Mouse (Mus musculus) G1E (cell line): ENCODE data around the gene Xpo4. TPM values are rescaled to one million over a fixed set of nuclear protein-coding genes. Genes with fewer than 3 reads are reported as not detected.

Experiments used
- ATAC-seq: 2 replicates; pipeline ENCODE4 v1.8.0; 2016; ENCODE audit warnings: mild to moderate bottlenecking; ENCODE audit not compliant: insufficient number of reproducible peaks, poor library complexity, low FRiP score, severe bottlenecking; ENCODE audit errors: extremely low read depth
- DNase-seq: peaks from one replicate; pipeline ENCODE4 v3.0.0; 2012; ENCODE audit warnings: low spot score
- H3K27me3 ChIP-seq: 2 replicates; pipeline ENCODE4 v1.6.1; 2012; ENCODE audit warnings: mild to moderate bottlenecking, low read length, inconsistent platforms; ENCODE audit not compliant: insufficient read depth
- H3K36me3 ChIP-seq: replicated peaks from 2 replicates; pipeline ENCODE3; 2012; ENCODE audit warnings: mild to moderate bottlenecking, inconsistent platforms
- H3K4me1 ChIP-seq: 2 replicates; pipeline ENCODE4 v1.6.1; 2012; ENCODE audit warnings: low read depth, low read length, inconsistent platforms, mixed read lengths; ENCODE audit not compliant: insufficient read depth
- H3K4me3 ChIP-seq: 2 replicates; pipeline ENCODE4 v1.5.1; 2012; ENCODE audit warnings: low read depth, mild to moderate bottlenecking, inconsistent platforms, low read length, moderate library complexity, mixed read lengths
- H3K9me3 ChIP-seq: replicated peaks from 2 replicates; pipeline ENCODE4 v1.6.1; 2012; ENCODE audit warnings: inconsistent platforms
- CTCF ChIP-seq: IDR thresholded peaks from 2 replicates; pipeline ENCODE4 v1.5.1; 2012; ENCODE audit warnings: low read depth, low read length, inconsistent platforms, mixed read lengths
- GATA1 ChIP-seq: IDR thresholded peaks from 2 replicates; pipeline ENCODE4 v1.6.1; 2012; ENCODE audit warnings: borderline replicate concordance, low read length, inconsistent platforms, mixed read lengths
- GATA2 ChIP-seq: IDR thresholded peaks from 2 replicates; pipeline ENCODE4 v1.6.1; 2012; ENCODE audit warnings: low read depth, low read length, inconsistent platforms, borderline replicate concordance
- POLR2AphosphoS5 ChIP-seq: IDR thresholded peaks from 2 replicates; pipeline ENCODE4 v1.6.1; 2012; ENCODE audit warnings: low read depth, low read length, inconsistent platforms; ENCODE audit not compliant: insufficient replicate concordance
- TAL1 ChIP-seq: conservative IDR thresholded peaks from 2 replicates; pipeline ENCODE4 v1.6.1; 2012; ENCODE audit warnings: low read depth, low read length, inconsistent platforms, mixed read lengths
- polyA plus RNA-seq: library from polyadenylated mRNA; stranded (reverse); fragments of >175 nt; gene quantifications from 2 replicates; pipeline ENCODE4 v1.2.3, GENCODE M21; 2012
- total RNA-seq, 2 experiments: library from RNA; stranded (forward) in 1 of 2; stranded (reverse) in 1 of 2; fragments of 200-1000 nt in 1 of 2; fragments of >200 nt in 1 of 2; fragmentation: Nextera tagmentation in 1 of 2; gene quantifications; 2 replicates each; pipeline ENCODE4 v1.2.3; 2014 to 2017

Gene Xpo4
- total and polyA plus RNA-seq, 3 experiments, result 16.3 to 81.6 (median 45.0) TPM

DNA sequence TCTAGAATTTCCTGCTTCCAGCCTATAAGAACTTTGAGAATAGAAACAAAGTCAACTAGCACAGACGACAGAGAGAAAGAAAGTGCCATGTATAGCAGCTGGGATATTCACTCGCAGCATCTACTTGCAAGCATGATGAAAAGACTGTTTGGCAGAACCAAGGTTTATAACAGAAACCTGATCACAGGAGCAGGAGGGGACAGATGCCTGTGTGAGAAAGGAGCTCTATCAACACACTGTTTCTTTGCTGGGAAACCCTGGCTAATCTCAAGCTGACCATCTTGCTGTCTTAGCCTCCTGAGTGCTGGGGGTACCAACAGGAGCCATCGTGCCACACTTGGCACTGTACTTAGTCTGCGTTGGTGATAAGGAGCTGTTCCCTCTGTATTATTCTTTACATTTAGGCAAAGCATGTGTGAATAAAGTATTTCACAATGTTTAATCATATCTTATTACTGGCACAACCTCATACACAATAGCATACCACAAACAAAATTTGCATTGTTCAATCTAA is 55.4 kb downstream of the Xpo4 start:
- Histone ChIP-seq H3K4me1 (peaks cover 3% of the 10 kb centered on the region; the same call in 1 of the 2 replicates), H3K9me3 (no peaks in the 10 kb centered on the region), H3K27me3 (no peaks in the 10 kb centered on the region), H3K36me3 (peaks cover 69% of the 10 kb centered on the region), H3K4me3 (no peak overlapping the region)
- TF ChIP-seq TAL1, result no peak
- TF ChIP-seq POLR2AphosphoS5, result no peak
- TF ChIP-seq CTCF, result no peak
- no peak for TF ChIP-seq GATA1
- no peak for TF ChIP-seq GATA2
- no peak for ATAC-seq
- no peak for DNase-seq

DNA sequence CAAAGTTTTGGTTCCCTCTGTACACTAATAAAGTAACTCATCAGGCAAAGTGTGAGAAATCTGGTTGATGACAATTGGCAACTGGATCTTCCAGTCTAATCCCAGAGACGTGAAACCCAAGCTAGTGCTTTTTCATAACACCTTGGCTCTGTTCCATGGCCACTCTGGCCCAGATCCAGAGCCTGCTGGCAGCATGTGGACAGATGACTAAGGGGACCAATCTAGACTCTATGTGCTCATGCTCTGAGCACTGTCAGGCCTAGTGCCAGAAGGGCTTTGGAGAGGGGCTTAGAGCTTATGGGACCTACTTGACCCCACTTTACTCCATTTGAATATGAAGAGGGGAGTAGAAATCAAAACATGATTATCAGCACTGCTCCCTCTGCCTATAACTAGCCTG is 57.7 kb downstream of the Xpo4 start:
- peaks cover 73% of the 10 kb centered on the region for H3K36me3 ChIP-seq
- no peaks in the 10 kb centered on the region for H3K9me3 ChIP-seq
- ATAC-seq (no peak), DNase-seq (no peak)
- H3K27me3 ChIP-seq, result no peaks in the 10 kb centered on the region
- no peak for TF ChIP-seq GATA1
- TF ChIP-seq GATA2, result no peak
- TF ChIP-seq TAL1, result no peak
- TF ChIP-seq POLR2AphosphoS5, result no peak
- no peak for TF ChIP-seq CTCF
- peaks cover 3% of the 10 kb centered on the region; the same call in 1 of the 2 replicates for H3K4me1 ChIP-seq
- H3K4me3 ChIP-seq, result no peak overlapping the region

DNA sequence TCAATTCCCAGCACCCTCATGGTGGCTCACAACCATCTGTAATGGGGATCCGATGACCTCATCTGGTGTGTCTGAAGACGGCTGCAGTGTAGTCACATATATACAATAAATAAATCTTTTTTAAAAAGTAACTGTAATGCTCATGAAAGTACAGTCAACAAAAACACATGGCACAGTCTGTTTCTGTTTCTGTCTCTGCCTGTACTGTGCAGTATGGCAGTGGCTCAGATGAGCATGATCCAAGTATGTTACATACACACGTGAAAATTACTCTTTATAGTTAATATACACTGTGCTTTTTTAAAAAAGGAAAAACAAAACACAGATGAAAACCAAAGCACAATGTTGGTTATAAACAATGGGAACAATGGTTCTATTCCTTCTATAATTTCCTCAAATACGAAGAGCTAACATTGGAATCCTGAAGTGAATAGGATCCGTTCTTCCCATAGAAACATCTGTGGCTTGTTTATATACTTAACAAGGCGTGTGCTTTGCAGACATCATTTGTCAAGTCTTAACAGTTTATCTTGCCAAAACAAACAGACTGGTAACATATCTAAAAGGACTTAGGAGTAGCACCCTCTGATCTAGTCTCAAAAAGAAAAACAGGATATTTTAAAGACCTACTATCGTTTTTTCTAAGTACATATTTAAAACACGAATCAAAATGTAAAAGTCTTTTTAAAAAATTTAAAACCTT is 58.4 kb downstream of the Xpo4 start:
- peaks cover 77% of the 10 kb centered on the region for H3K36me3 ChIP-seq
- peaks cover 3% of the 10 kb centered on the region; the same call in 1 of the 2 replicates for H3K4me1 ChIP-seq

DNA sequence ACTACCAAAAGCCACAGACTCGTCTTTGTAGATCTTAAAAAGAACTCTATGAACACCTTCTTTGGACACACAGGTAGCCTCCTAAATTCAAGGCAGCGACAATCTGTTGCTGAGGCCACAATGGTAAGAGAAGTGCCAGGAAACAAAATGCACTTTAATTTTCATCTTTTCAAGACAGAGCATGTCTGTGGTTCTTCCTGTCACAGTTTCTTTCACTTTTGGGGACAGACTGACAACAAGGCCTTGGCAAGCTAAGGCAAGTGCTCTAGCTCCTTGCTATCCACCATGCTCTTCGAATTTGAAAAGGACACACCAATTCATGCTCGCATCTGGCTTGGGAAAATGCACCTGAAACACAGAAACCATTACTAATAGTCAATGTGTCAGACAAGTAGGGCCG is 72.0 kb downstream of the Xpo4 start:
- Histone ChIP-seq H3K27me3 (no peaks in the 10 kb centered on the region), H3K9me3 (no peaks in the 10 kb centered on the region), H3K36me3 (peaks cover 88% of the 10 kb centered on the region), H3K4me1 (no peaks in the 10 kb centered on the region), H3K4me3 (no peak overlapping the region)
- ATAC-seq (no peak), DNase-seq (no peak)
- TF ChIP-seq TAL1 (no peak), POLR2AphosphoS5 (no peak), CTCF (no peak), GATA2 (no peak), GATA1 (no peak)

More for the DNA sequence above, 58.4 kb downstream of the Xpo4 start:
- H3K4me3 ChIP-seq, result no peak overlapping the region
- TF ChIP-seq CTCF (no peak), TAL1 (no peak), GATA1 (no peak), GATA2 (no peak), POLR2AphosphoS5 (no peak)
- DNase-seq, result no peak
- no peak for ATAC-seq
- H3K9me3 ChIP-seq, result no peaks in the 10 kb centered on the region
- no peaks in the 10 kb centered on the region for H3K27me3 ChIP-seq

DNA sequence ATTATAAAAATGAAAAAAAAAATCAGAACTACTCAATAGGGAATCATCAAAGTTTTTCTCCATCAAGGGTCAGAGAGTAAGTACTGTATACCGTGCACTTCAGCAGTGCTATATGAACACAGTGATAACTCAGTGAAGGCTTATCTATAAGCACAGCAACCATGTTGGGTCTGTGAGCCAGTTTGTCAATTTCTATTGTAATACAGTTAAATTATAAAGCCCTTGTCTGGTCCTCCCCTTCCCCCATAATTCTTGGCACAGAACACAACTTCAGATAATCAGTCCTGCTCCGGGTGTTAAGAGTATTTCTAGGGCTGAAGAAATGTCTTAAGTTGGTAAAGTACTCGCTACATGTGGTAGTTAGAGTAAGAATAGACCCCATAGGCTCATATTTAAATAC is 73.4 kb downstream of the Xpo4 start:
- ATAC-seq, result no peak
- Histone ChIP-seq H3K36me3 (peaks cover 90% of the 10 kb centered on the region), H3K4me1 (no peaks in the 10 kb centered on the region), H3K9me3 (no peaks in the 10 kb centered on the region), H3K27me3 (no peaks in the 10 kb centered on the region), H3K4me3 (no peak overlapping the region)
- DNase-seq, result no peak
- TF ChIP-seq TAL1 (no peak), GATA1 (no peak), POLR2AphosphoS5 (no peak), CTCF (no peak), GATA2 (no peak)

DNA sequence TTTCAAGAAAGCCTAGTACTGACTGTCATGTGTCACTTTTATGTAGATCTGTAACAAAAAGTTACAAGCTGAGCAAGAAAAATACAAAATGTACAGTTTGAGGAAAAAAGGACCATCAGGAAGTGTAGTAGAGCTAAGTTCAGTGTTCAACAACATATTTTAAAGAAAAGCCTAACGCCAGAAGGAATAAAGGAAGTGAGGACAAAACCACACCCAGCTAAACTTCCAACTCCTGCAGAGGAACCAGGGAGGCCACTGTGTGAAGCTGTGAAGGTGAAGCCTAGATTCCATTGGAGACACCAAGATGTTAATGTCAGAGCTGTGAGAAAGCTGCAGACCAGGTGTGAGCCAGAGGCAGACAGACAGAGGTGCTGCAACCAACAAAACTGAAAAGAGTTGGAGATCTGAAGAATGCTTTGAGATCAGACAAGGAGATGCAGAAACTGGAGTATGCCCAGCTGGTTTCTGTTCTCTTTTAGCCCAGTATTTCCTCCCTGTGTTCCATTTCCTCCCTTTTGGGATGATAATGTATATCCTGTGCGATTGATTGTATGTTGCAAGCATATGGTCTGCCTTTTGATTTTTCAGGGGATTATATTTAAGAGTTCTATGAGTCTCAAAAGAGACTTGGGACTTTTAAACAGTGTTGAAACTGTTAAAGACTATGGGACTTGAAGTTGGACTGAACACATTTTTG is 88.7 kb downstream of the Xpo4 start:
- no peak for DNase-seq
- no peak for ATAC-seq
- H3K27me3 ChIP-seq, result no peaks in the 10 kb centered on the region
- H3K9me3 ChIP-seq, result no peaks in the 10 kb centered on the region
- peaks cover 51% of the 10 kb centered on the region for H3K36me3 ChIP-seq
- no peak overlapping the region for H3K4me3 ChIP-seq
- TF ChIP-seq GATA1 (no peak), POLR2AphosphoS5 (no peak), GATA2 (no peak), CTCF (no peak), TAL1 (no peak)
- peaks cover 12% of the 10 kb centered on the region; the same call in 1 of the 2 replicates for H3K4me1 ChIP-seq
